Mouse (Mus musculus) stomach, embryonic 14.5 days (tissue): ENCODE data around the gene Acsm1. TPM values are rescaled to one million over a fixed set of nuclear protein-coding genes. Genes with fewer than 3 reads are reported as not detected.
"Not testable (repeated sequence)": the region's sequence is repeated elsewhere in the genome, so short reads cannot be mapped to it uniquely, and the experiment has no call there.

ENCODE experiments used
- ATAC-seq: fragments of 200-750 bp; cut with Nextera tagmentation; 2 replicates; pipeline ENCODE4 v1.8.0; 2017; ENCODE audit warnings: low read depth, moderate TSS enrichment; ENCODE audit not compliant: insufficient number of reproducible peaks, insufficient read depth, low FRiP score
- H3K27ac ChIP-seq: fragments of 300-500 bp; sonication (generic); 2 replicates; pipeline ENCODE4 v1.5.1; 2014; ENCODE audit warnings: mild to moderate bottlenecking, low read length, moderate library complexity, mixed read lengths
- H3K27me3 ChIP-seq: fragments of 300-500 bp; sonication (generic); 2 replicates; pipeline ENCODE4 v1.6.1; 2014; ENCODE audit warnings: low read length, control low read depth, mixed read lengths; ENCODE audit not compliant: control insufficient read depth, insufficient read depth
- H3K36me3 ChIP-seq: fragments of 300-500 bp; sonication (generic); 2 replicates; pipeline ENCODE4 v1.6.1; 2014; ENCODE audit warnings: mild to moderate bottlenecking, control low read depth, low read length, moderate library complexity, mixed read lengths; ENCODE audit not compliant: control insufficient read depth, insufficient read depth
- H3K4me1 ChIP-seq: fragments of 300-500 bp; sonication (generic); 2 replicates; pipeline ENCODE4 v1.6.1; 2014; ENCODE audit warnings: low read length, control low read depth, mixed read lengths; ENCODE audit not compliant: control insufficient read depth, insufficient read depth
- H3K4me2 ChIP-seq: fragments of 300-500 bp; sonication (generic); replicated peaks from 2 replicates; pipeline ENCODE4 v1.6.1; 2014; ENCODE audit warnings: low read depth, low read length, control low read depth
- H3K4me3 ChIP-seq: fragments of 300-500 bp; sonication (generic); 2 replicates; pipeline ENCODE4 v1.5.1; 2014; ENCODE audit warnings: low read depth, low read length, control low read depth
- H3K9ac ChIP-seq: fragments of 300-500 bp; sonication (generic); replicated peaks from 2 replicates; pipeline ENCODE4 v1.6.1; 2014; ENCODE audit warnings: low read depth, mild to moderate bottlenecking, control low read depth, low read length, moderate library complexity, mixed read lengths
- H3K9me3 ChIP-seq: fragments of 300-500 bp; sonication (generic); 2 replicates; pipeline ENCODE4 v1.6.1; 2016; ENCODE audit warnings: low read depth, low read length, control low read depth; ENCODE audit not compliant: control insufficient read depth
- WGBS: fragments of 180-500 bp; shearing (Covaris S2); extraction: QIAGEN DNeasy Blood & Tissue Kit; methylation state at CpG from one replicate; pipeline ENCODE4 v1.1.7; 2014; 5-methylcytosine and 5-hydroxymethylcytosine counted together
- polyA plus RNA-seq: library from polyadenylated mRNA; unstranded; fragments of >200 nt; fragmentation: Nextera tagmentation; extraction: Ambion mirVana; gene quantifications from 2 replicates; pipeline ENCODE4 v1.2.1, GENCODE M21; 2014

The Acsm1 gene
- not detected in 2 replicates for polyA plus RNA-seq

DNA sequence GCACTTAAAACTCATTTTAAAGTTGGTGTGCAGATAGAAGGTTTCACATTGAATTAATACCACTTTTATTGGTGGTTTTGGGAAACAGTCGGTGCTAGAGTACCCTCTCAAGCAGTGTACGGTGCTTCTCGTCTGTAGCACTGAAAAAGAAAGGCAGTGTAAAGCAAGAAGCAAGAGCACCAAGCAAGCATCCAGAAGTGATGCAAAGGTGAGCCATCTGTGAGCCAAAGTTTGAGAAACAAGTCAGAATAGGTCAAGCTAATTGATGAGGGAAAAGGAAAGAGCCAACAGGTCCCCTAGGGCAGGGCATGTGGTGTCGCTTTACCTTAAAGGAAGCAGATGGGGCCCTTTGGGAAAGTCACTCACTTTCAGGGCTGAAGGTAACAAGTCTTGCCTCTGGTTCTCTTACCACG is at the start of gene Acsm1:
Gene Acsm1, plus strand, starts transcription at position 363 of the 413 bp plus-strand sequence.
- Histone ChIP-seq H3K27ac (no peak within 1 kb of the TSS), H3K4me1 (no peaks in the 10 kb centered on the region), H3K4me2 (no peak within 1 kb of the TSS), H3K9ac (no peak within 1 kb of the TSS), H3K36me3 (no peaks in the 10 kb centered on the region), H3K4me3 (no peak within 1 kb of the TSS), H3K9me3 (no peaks in the 10 kb centered on the region), H3K27me3 (no peaks in the 10 kb centered on the region)
- no peak for ATAC-seq
- 67% methylated on average over 5 of the region's 5 CpGs for WGBS

DNA sequence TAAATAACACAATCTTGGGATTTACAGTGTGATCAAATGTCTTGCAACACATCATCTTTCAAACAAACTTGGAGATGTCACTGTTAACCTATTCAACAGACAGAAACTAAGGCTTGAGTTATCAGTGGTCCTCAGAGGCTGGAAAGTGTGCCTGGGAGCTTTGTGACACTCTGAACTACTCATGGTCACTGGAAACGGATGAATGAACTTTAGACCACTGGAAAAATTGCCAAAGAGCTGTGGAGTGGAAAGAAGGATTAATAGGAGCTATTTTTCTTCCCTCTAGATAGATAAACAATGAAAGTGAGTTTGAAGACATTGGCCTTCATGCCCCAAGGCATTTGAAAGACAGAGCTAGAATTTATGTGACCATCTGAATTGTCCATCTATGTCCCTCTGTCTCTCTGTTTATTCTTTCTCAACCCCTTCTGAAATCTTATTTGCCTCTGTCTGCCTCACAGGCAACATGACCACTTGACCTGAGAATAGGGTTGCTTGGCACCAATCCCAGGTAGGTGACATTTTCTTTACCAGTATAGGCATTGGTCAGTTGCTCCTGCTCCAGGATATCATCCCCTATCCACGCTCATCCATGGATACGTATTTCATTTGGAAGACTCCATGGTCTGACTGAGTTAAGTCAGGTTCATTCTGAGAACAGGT is 46.9 kb upstream of the Acsm1 start:
- H3K9me3 ChIP-seq: no peaks in the 10 kb centered on the region
- ATAC-seq: no peak
- no peak overlapping the region for H3K4me3 ChIP-seq
- no peak overlapping the region for H3K4me2 ChIP-seq
- H3K36me3 ChIP-seq: no peaks in the 10 kb centered on the region
- 64% methylated on average over 3 of the region's 3 CpGs for WGBS
- no peak overlapping the region for H3K9ac ChIP-seq
- H3K27me3 ChIP-seq: no peaks in the 10 kb centered on the region
- H3K27ac ChIP-seq: no peak overlapping the region
- H3K4me1 ChIP-seq: no peaks in the 10 kb centered on the region

DNA sequence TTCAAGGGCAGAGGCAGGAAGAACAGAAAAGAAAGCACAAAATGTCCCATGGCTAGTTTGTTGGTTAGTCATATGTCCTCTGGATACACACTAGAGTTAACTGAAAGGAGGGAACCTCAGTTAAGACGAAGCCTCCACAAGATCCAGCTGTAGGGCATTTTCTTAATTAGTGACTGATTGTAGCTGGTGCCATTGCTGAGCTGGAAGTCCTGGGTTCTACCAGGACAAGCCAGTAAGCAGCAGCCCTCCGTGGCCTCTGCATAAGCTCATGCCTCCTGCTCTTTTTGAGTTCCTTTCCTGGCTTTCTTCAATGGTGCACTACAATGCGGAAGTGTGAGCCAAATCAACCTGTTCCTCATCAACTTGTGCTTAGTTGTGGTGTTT is 46.4 kb upstream of the Acsm1 start:
- WGBS: 81% methylated on average over 3 of the region's 3 CpGs
- no peak overlapping the region for H3K4me2 ChIP-seq

DNA sequence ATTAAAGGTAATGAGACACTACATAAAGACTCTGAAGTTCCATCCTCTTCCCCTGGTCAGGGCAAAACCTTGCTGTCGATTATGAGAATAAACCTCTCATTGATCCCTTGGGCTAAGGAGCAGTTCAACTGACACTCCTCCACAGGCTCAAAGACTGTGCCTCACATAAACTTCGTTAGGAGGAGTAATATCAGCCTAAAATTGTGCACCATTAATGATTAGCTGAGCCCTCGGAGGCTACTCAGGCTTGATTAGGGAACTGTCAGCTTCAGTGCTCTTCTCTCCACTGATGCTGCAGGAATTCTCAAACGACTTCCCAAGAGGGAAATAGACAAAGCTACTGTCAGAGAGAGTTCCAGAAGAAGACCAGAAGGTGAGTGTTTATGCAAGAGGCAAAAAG is 45.4 kb upstream of the Acsm1 start:
- H3K36me3 ChIP-seq: no peaks in the 10 kb centered on the region
- WGBS: 51% methylated on average over 4 of the region's 4 CpGs
- no peak overlapping the region for H3K27ac ChIP-seq
- no peak overlapping the region for H3K4me3 ChIP-seq
- no peak overlapping the region for H3K4me2 ChIP-seq
- H3K9ac ChIP-seq: no peak overlapping the region
- no peaks in the 10 kb centered on the region for H3K27me3 ChIP-seq
- H3K4me1 ChIP-seq: no peaks in the 10 kb centered on the region
- no peaks in the 10 kb centered on the region for H3K9me3 ChIP-seq
- no peak for ATAC-seq

More for the DNA sequence above, 46.4 kb upstream of the Acsm1 start:
- no peak for ATAC-seq
- H3K4me1 ChIP-seq: no peaks in the 10 kb centered on the region
- H3K9me3 ChIP-seq: no peaks in the 10 kb centered on the region
- H3K4me3 ChIP-seq: no peak overlapping the region
- no peaks in the 10 kb centered on the region for H3K27me3 ChIP-seq
- no peaks in the 10 kb centered on the region for H3K36me3 ChIP-seq
- H3K9ac ChIP-seq: no peak overlapping the region
- no peak overlapping the region for H3K27ac ChIP-seq

DNA sequence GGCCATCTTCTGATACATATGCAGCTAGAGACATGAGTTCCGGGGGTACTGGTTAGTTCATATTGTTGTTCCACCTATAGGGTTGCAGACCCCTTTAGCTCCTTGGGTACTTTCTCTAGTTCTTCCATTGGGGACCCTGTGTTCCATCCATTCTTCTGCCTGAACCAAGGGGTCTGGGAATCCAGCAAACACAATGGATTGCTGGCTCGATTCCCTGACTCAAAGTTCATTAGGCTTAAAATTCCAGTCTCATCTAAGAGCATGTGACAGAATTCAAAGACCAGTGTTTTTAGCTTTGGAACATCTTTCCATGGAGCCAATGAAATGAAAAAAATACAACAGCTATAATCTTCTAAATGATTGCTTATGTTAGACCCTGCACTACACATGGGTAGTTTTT is 44.4 kb upstream of the Acsm1 start:
- not testable (repeated sequence) for ATAC-seq, H3K36me3 ChIP-seq, H3K27me3 ChIP-seq, H3K27ac ChIP-seq, H3K4me3 ChIP-seq, H3K4me1 ChIP-seq, H3K9me3 ChIP-seq, H3K4me2 ChIP-seq, H3K9ac ChIP-seq
- 86% methylated on average over 2 of the region's 2 CpGs for WGBS

DNA sequence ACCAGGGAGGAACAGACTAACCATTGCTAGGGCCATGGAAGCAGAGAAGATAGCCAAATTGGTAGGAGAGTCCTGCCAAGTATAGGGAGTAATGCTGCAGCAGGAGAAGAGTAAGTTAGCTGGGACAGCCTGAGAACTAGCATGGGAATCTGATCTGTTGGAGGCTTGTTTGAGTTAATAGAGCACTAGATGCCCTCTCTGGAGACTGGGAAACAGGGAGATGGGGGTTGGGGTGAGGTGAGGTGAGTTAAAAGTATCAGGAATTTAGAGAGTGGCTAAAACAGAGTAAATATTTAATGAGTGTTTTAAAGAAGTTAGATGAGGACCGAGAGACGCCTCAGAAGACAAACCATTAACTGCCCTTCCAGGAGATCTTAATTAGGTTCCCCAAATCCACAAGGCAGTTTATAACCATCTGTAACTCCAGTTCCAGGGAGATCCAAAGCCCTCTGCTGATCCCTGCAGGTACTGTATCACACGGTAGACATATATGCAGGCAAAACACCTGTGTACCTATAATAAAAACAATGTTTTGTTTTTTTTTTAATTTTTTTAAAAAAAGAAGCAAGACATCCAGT is 12.2 kb upstream of the Acsm1 start:
- Histone ChIP-seq H3K4me3 (no peak overlapping the region), H3K27me3 (no peaks in the 10 kb centered on the region), H3K9ac (no peak overlapping the region), H3K9me3 (no peaks in the 10 kb centered on the region), H3K27ac (no peak overlapping the region), H3K4me2 (no peak overlapping the region), H3K36me3 (no peaks in the 10 kb centered on the region), H3K4me1 (no peaks in the 10 kb centered on the region)
- 65% methylated on average over 3 of the region's 3 CpGs for WGBS
- ATAC-seq: no peak

DNA sequence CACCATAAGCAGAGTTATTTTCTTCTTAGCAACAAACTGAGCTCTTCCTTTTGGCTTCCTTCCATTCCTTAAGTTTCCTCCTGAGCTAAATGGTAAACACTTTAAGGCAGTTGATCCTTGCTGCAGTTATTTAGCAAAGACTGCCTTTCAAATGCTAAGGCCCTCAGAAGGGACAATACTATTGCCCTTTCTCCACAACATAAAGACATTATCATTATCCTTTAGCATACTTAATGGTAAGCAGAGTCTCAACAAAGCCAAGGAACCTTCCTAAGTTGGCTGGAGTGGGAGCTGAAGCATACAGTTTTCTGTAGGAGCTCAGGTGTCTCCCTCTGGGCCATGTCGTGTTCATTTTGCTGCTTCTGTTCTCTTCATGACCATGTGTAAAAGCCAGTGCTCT is 11.5 kb upstream of the Acsm1 start:
- H3K4me1 ChIP-seq: no peaks in the 10 kb centered on the region
- no peak overlapping the region for H3K9ac ChIP-seq
- H3K27me3 ChIP-seq: no peaks in the 10 kb centered on the region
- no peak overlapping the region for H3K4me2 ChIP-seq
- no peak overlapping the region for H3K4me3 ChIP-seq
- no peaks in the 10 kb centered on the region for H3K36me3 ChIP-seq
- WGBS: 30% methylated on average over 1 of the region's 1 CpGs
- ATAC-seq: no peak
- H3K27ac ChIP-seq: no peak overlapping the region
- no peaks in the 10 kb centered on the region for H3K9me3 ChIP-seq

DNA sequence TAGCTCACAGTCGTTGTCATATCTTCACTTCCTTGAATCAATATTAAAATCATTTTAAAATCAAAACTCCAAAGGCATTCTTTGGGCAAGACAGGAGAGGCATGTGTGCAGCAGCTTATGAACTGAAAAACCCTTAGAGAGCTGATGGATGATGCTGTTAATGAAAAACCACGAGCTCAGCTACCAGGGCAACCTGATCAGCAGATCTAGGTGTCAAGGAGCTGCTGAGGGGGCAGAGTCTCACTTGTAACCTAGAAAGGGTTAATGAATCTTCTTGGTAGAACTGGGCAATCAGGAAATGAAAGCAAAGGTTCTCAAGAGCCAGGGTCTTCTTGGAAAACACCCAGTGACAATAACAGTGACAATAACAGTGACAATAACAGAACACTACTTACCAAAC is 10.3 kb upstream of the Acsm1 start:
- H3K9ac ChIP-seq: no peak overlapping the region
- H3K4me1 ChIP-seq: no peaks in the 10 kb centered on the region
- H3K9me3 ChIP-seq: no peaks in the 10 kb centered on the region
- H3K27ac ChIP-seq: no peak overlapping the region
- no peak overlapping the region for H3K4me3 ChIP-seq
- H3K4me2 ChIP-seq: no peak overlapping the region
- WGBS: 52% methylated on average over 2 of the region's 2 CpGs
- no peak for ATAC-seq
- no peaks in the 10 kb centered on the region for H3K27me3 ChIP-seq
- no peaks in the 10 kb centered on the region for H3K36me3 ChIP-seq
